Comparison of ENCODE assay signal across 8 mouse cellular contexts in genomic region chr11:68874841-68875240, GRCm38 (mm10). TPM values are rescaled to one million over a fixed set of nuclear protein-coding genes. Genes with fewer than 3 reads are reported as not detected.
DNase-seq lines count a peak whose midpoint lies in the region; ATAC-seq lines count a peak whose summit lies in the region.
"Had no signal": no experiment of that assay in that cellular context is flagged by ENCODE, and none has a peak within 500 bp of the region (broad histone marks: within the 10 kb centered on the region; RNA-seq: fewer than 3 reads in every experiment).

No protein-coding gene starts in this region.

- peak; percentile 46 for DNase-seq in midbrain, embryonic 10.5 days (ENCODE audit: low spot score)
- DNase-seq in R1 (ENCODE audit: low read depth, low spot score) = peak; percentile 75
- DNase-seq in cerebellum, adult 8-10 months = peak; percentile 59
- DNase-seq in heart, postnatal 36 days = peak; percentile 57 to 70
- no peak for DNase-seq in liver, embryonic 11.5 days (ENCODE audit: low spot score)
- peak; percentile 53 to 71 for DNase-seq in right cerebral cortex, postnatal 10 days (ENCODE audit: low spot score in 2 of 2)

- no peaks in the 10 kb centered on the region for H3K9me3 ChIP-seq in midbrain, embryonic 10.5 days (replicated peaks)
- no peaks in the 10 kb centered on the region for H3K9me3 ChIP-seq in midbrain, embryonic 13.5 days
- H3K9me3 ChIP-seq in liver, embryonic 11.5 days (ENCODE audit: control insufficient read depth, low read length) = no peaks in the 10 kb centered on the region
- H3K9me3 ChIP-seq: neural tube, embryonic 13.5 days had no signal

- no peak overlapping the region for H3K4me3 ChIP-seq in midbrain, embryonic 10.5 days
- no peak overlapping the region for H3K4me3 ChIP-seq in midbrain, embryonic 13.5 days (replicated peaks)
- H3K4me3 ChIP-seq in liver, embryonic 11.5 days (ENCODE audit: low read depth, low read length) = no peak overlapping the region
- H3K4me3 ChIP-seq: neural tube, embryonic 13.5 days had no signal

- H3K27ac ChIP-seq in midbrain, embryonic 10.5 days (replicated peaks) = no peak overlapping the region
- H3K27ac ChIP-seq in midbrain, embryonic 13.5 days = no peak overlapping the region
- no peak overlapping the region for H3K27ac ChIP-seq in liver, embryonic 11.5 days (ENCODE audit: low read depth, low read length)
- H3K27ac ChIP-seq: neural tube, embryonic 13.5 days had no signal

- intact Hi-C loops in heart, postnatal 36 days (cut with DNase I) = loop anchor here (1.0 to 5.0 kb wide), 5 partner anchors 32 to 390 kb away; no protein-coding TSS in a partner anchor

- H3K4me2 ChIP-seq in midbrain, embryonic 13.5 days (replicated peaks) = no peak overlapping the region
- H3K4me2 ChIP-seq in liver, embryonic 11.5 days = no peak overlapping the region
- H3K4me2 ChIP-seq: neural tube, embryonic 13.5 days had no signal

- no peak for ATAC-seq in midbrain, embryonic 13.5 days
- ATAC-seq in liver, embryonic 11.5 days (replicated peaks; ENCODE audit: low FRiP score) = 0 out of 2 replicates have a peak, but pooled peaks have one; percentile 43

- WGBS in midbrain, embryonic 10.5 days = 0% methylated on average over 2 of the region's 2 CpGs
- 0% methylated on average over 2 of the region's 2 CpGs for WGBS in midbrain, embryonic 13.5 days
- 0% methylated on average over 2 of the region's 2 CpGs for WGBS in liver, embryonic 11.5 days

- H3K27me3 ChIP-seq in midbrain, embryonic 10.5 days (ENCODE audit: low read depth, poor library complexity, severe bottlenecking) = no peaks in the 10 kb centered on the region
- H3K27me3 ChIP-seq in midbrain, embryonic 13.5 days = no peaks in the 10 kb centered on the region
- H3K27me3 ChIP-seq in liver, embryonic 11.5 days (replicated peaks; ENCODE audit: control insufficient read depth, insufficient read depth, low read length) = no peaks in the 10 kb centered on the region
- H3K27me3 ChIP-seq: neural tube, embryonic 13.5 days had no signal

- no peak overlapping the region for H3K9ac ChIP-seq in midbrain, embryonic 13.5 days (replicated peaks)
- H3K9ac ChIP-seq in liver, embryonic 11.5 days (ENCODE audit: low read depth, low read length) = no peak overlapping the region
- H3K9ac ChIP-seq: neural tube, embryonic 13.5 days had no signal

- H3K36me3 ChIP-seq in midbrain, embryonic 10.5 days = no peaks in the 10 kb centered on the region
- H3K36me3 ChIP-seq in midbrain, embryonic 13.5 days = no peaks in the 10 kb centered on the region
- no peaks in the 10 kb centered on the region for H3K36me3 ChIP-seq in liver, embryonic 11.5 days (ENCODE audit: control insufficient read depth, insufficient read depth, low read length)
- H3K36me3 ChIP-seq: neural tube, embryonic 13.5 days had no signal

- H3K4me1 ChIP-seq in midbrain, embryonic 10.5 days = no peaks in the 10 kb centered on the region
- H3K4me1 ChIP-seq in midbrain, embryonic 13.5 days (replicated peaks) = no peaks in the 10 kb centered on the region
- H3K4me1 ChIP-seq in liver, embryonic 11.5 days (replicated peaks; ENCODE audit: control insufficient read depth, insufficient read depth, low read length) = 0 out of 2 replicates have a peak, but pooled peaks cover 3% of the 10 kb centered on the region
- H3K4me1 ChIP-seq: neural tube, embryonic 13.5 days had no signal

RNA-seq across cellular contexts. Expression of gene Ndel1, which starts 3.2 kb away (rescaled TPM):
- 55.2 and 60.3 TPM in 2 replicates for polyA plus RNA-seq in midbrain, embryonic 10.5 days (2016; fragmentation: Nextera tagmentation; extraction: Ambion mirVana)
- 79.9 and 80.8 TPM in 2 replicates for polyA plus RNA-seq in midbrain, embryonic 13.5 days (2015; fragmentation: Nextera tagmentation; extraction: Ambion mirVana)
- 10 to 100 TPM; 60.9 to 71.3 TPM for total RNA-seq in heart, postnatal 36 days (2021)
- polyA plus RNA-seq in liver, embryonic 11.5 days (2014; fragmentation: Nextera tagmentation; extraction: Ambion mirVana) = 47.8 and 53.9 TPM in 2 replicates

RNA-seq across cellular contexts. Expression of gene Rnf222, which starts 13.5 kb away (rescaled TPM):
- polyA plus RNA-seq in midbrain, embryonic 10.5 days (2016; fragmentation: Nextera tagmentation; extraction: Ambion mirVana) = 0.04 and 0.05 TPM in 2 replicates
- 0.04 and 0.05 TPM in 2 replicates for polyA plus RNA-seq in midbrain, embryonic 13.5 days (2015; fragmentation: Nextera tagmentation; extraction: Ambion mirVana)
- total RNA-seq in heart, postnatal 36 days (2021) = not detected
- 0.10 and 0.16 TPM in 2 replicates for polyA plus RNA-seq in liver, embryonic 11.5 days (2014; fragmentation: Nextera tagmentation; extraction: Ambion mirVana)
- polyA plus RNA-seq: neural tube, embryonic 13.5 days had no signal

RNA-seq across cellular contexts. Expression of gene Rpl26, which starts 26.5 kb away (rescaled TPM):
- 856 and 1,017 TPM in 2 replicates for polyA plus RNA-seq in midbrain, embryonic 10.5 days (2016; fragmentation: Nextera tagmentation; extraction: Ambion mirVana)
- polyA plus RNA-seq in midbrain, embryonic 13.5 days (2015; fragmentation: Nextera tagmentation; extraction: Ambion mirVana) = 718 and 727 TPM in 2 replicates
- total RNA-seq in heart, postnatal 36 days (2021) = 100 to 1,000 TPM; 655 to 678 TPM
- polyA plus RNA-seq in liver, embryonic 11.5 days (2014; fragmentation: Nextera tagmentation; extraction: Ambion mirVana) = 1,252 and 1,388 TPM in 2 replicates

RNA-seq across cellular contexts. Expression of gene Odf4, which starts 52.0 kb away (rescaled TPM):
- not detected in 2 replicates for polyA plus RNA-seq in midbrain, embryonic 10.5 days (2016; fragmentation: Nextera tagmentation; extraction: Ambion mirVana)
- polyA plus RNA-seq in midbrain, embryonic 13.5 days (2015; fragmentation: Nextera tagmentation; extraction: Ambion mirVana) = 0.57 and 0.73 TPM in 2 replicates
- total RNA-seq in heart, postnatal 36 days (2021) = not detected
- polyA plus RNA-seq in liver, embryonic 11.5 days (2014; fragmentation: Nextera tagmentation; extraction: Ambion mirVana) = not detected in 2 replicates
